Mouse (Mus musculus): ENCODE results near the gene Trex1.

Trex1 gene

GRCm38 (mm10) chr9:109059136-109059903 lies at the start of gene Trex1:
TSS of gene Trex1 (minus strand) at chr9:109059734.
- peak; percentile 78 for DNase-seq (ENCODE audit: low spot score)

GRCm38 (mm10) chr9:109107341-109107740 lies 47.8 kb upstream of the Trex1 start:
- no peak for DNase-seq (ENCODE audit: low spot score)

GRCm38 (mm10) chr9:109105648-109106047 lies 46.1 kb upstream of the Trex1 start:
- DNase-seq (ENCODE audit: low spot score) = no peak

GRCm38 (mm10) chr9:109105011-109105410 lies 45.5 kb upstream of the Trex1 start:
- DNase-seq (ENCODE audit: low spot score) = no peak

GRCm38 (mm10) chr9:109104083-109104482 lies 44.5 kb upstream of the Trex1 start:
- DNase-seq (ENCODE audit: low spot score) = no peak

GRCm38 (mm10) chr9:109103250-109103649 lies 43.7 kb upstream of the Trex1 start:
- DNase-seq (ENCODE audit: low spot score) = no peak

GRCm38 (mm10) chr9:109102541-109102940 lies 43.0 kb upstream of the Trex1 start:
- DNase-seq (ENCODE audit: low spot score) = no peak

- DNase-seq (ENCODE audit: low spot score) = no peak
Measured at GRCm38 (mm10) chr9:109101933-109102445, 42.5 kb upstream of the Trex1 start.

GRCm38 (mm10) chr9:109100307-109100928 lies 40.9 kb upstream of the Trex1 start:
- no peak for DNase-seq (ENCODE audit: low spot score)

- no peak for DNase-seq (ENCODE audit: low spot score)
Measured at GRCm38 (mm10) chr9:109098969-109099368, 39.4 kb upstream of the Trex1 start.

GRCm38 (mm10) chr9:109098366-109098765 lies 38.8 kb upstream of the Trex1 start:
- no peak for DNase-seq (ENCODE audit: low spot score)

- DNase-seq (ENCODE audit: low spot score) = no peak
Measured at GRCm38 (mm10) chr9:109097831-109098230, 38.3 kb upstream of the Trex1 start.

GRCm38 (mm10) chr9:109097291-109097690 lies 37.8 kb upstream of the Trex1 start:
- DNase-seq (ENCODE audit: low spot score) = no peak

GRCm38 (mm10) chr9:109096856-109097255 lies 37.3 kb upstream of the Trex1 start:
- DNase-seq (ENCODE audit: low spot score) = no peak

- no peak for DNase-seq (ENCODE audit: low spot score)
Measured at GRCm38 (mm10) chr9:109096251-109096661, 36.7 kb upstream of the Trex1 start.

- peak; percentile 61 for DNase-seq (ENCODE audit: low spot score)
Measured at GRCm38 (mm10) chr9:109095137-109095982, 35.8 kb upstream of the Trex1 start, which contains the start of gene Plxnb1. TSS of gene Plxnb1 (plus strand) at chr9:109095389.

- DNase-seq (ENCODE audit: low spot score) = no peak
Measured at GRCm38 (mm10) chr9:109094553-109095136, 35.1 kb upstream of the Trex1 start.

- no peak for DNase-seq (ENCODE audit: low spot score)
Measured at GRCm38 (mm10) chr9:109093786-109094552, 34.4 kb upstream of the Trex1 start.

GRCm38 (mm10) chr9:109092799-109093198 lies 33.3 kb upstream of the Trex1 start:
- no peak for DNase-seq (ENCODE audit: low spot score)

- no peak for DNase-seq (ENCODE audit: low spot score)
Measured at GRCm38 (mm10) chr9:109091802-109092201, 32.3 kb upstream of the Trex1 start.

- DNase-seq (ENCODE audit: low spot score) = peak; percentile 29
Measured at GRCm38 (mm10) chr9:109090446-109090845, 30.9 kb upstream of the Trex1 start.
